Mouse (Mus musculus): ENCODE measurements around the gene Gm9918.

- TF ChIP-seq POLR2A (IDR thresholded peaks at IDR 0.05; ENCODE audit: control insufficient read depth, extremely low read depth, insufficient read depth, low read length, poor library complexity) (no peak), CTCF (IDR thresholded peaks at IDR 0.05; ENCODE audit: borderline replicate concordance, control insufficient read depth, extremely low read depth, insufficient read depth, low read length, poor library complexity) (no peak)
Observed at GRCm38 (mm10) chr15:102310074-102310845, 39.9 kb downstream of the Gm9918 start.
